Mouse (Mus musculus): ENCODE measurements around the gene Pheta2.
"Not testable (repeated sequence)": the region's sequence is repeated elsewhere in the genome, so short reads cannot be mapped to it uniquely, and the experiment has no call there.

The Pheta2 gene

GRCm38 (mm10) chr15:82343368-82344287, 4.9 kb downstream of the Pheta2 start:
- DNase-seq, result peak; percentile 63

GRCm38 (mm10) chr15:82344971-82345370, 6.2 kb downstream of the Pheta2 start:
- DNase-seq, result no peak

- DNase-seq, result peak; percentile 98
Observed at GRCm38 (mm10) chr15:82345820-82346470, 7.2 kb downstream of the Pheta2 start.

- DNase-seq, result no peak
Observed at GRCm38 (mm10) chr15:82346580-82347302, 8.0 kb downstream of the Pheta2 start.

- no peak for DNase-seq
Observed at GRCm38 (mm10) chr15:82347303-82347676, 8.5 kb downstream of the Pheta2 start.

GRCm38 (mm10) chr15:82347852-82348251, 9.1 kb downstream of the Pheta2 start:
- DNase-seq, result no peak

GRCm38 (mm10) chr15:82348258-82348998, 9.7 kb downstream of the Pheta2 start:
- DNase-seq, result no peak

- no peak for DNase-seq
Observed at GRCm38 (mm10) chr15:82348999-82349341, 10.2 kb downstream of the Pheta2 start.

- no peak for DNase-seq
Observed at GRCm38 (mm10) chr15:82350349-82350748, 11.6 kb downstream of the Pheta2 start.

- no peak for DNase-seq
Observed at GRCm38 (mm10) chr15:82351480-82351879, 12.7 kb downstream of the Pheta2 start.

GRCm38 (mm10) chr15:82353078-82353744, 14.5 kb downstream of the Pheta2 start:
- DNase-seq, result no peak

- DNase-seq, result no peak
Observed at GRCm38 (mm10) chr15:82353745-82354113, 15.0 kb downstream of the Pheta2 start.

GRCm38 (mm10) chr15:82354126-82354945, 15.6 kb downstream of the Pheta2 start, which contains the start of gene Ndufa6:
Gene Ndufa6, minus strand, starts transcription at chr15:82354322.
- DNase-seq, result peak; percentile 98

GRCm38 (mm10) chr15:82358431-82359260, 19.9 kb downstream of the Pheta2 start:
- peak; percentile 49 for DNase-seq

- peak; percentile 58 for DNase-seq
Observed at GRCm38 (mm10) chr15:82361459-82362018, 22.8 kb downstream of the Pheta2 start.

GRCm38 (mm10) chr15:82362234-82362633, 23.5 kb downstream of the Pheta2 start:
- DNase-seq, result peak; percentile 34

GRCm38 (mm10) chr15:82363801-82364200, 25.1 kb downstream of the Pheta2 start:
- DNase-seq, result not testable (repeated sequence)

GRCm38 (mm10) chr15:82364561-82364960, 25.8 kb downstream of the Pheta2 start:
- DNase-seq, result not testable (repeated sequence)

- DNase-seq, result no peak
Observed at GRCm38 (mm10) chr15:82368146-82368545, 29.4 kb downstream of the Pheta2 start.

GRCm38 (mm10) chr15:82368851-82369250, 30.1 kb downstream of the Pheta2 start:
- DNase-seq, result no peak
